ENCODE assay signal across 8 mouse cellular contexts in the genomic region with DNA sequence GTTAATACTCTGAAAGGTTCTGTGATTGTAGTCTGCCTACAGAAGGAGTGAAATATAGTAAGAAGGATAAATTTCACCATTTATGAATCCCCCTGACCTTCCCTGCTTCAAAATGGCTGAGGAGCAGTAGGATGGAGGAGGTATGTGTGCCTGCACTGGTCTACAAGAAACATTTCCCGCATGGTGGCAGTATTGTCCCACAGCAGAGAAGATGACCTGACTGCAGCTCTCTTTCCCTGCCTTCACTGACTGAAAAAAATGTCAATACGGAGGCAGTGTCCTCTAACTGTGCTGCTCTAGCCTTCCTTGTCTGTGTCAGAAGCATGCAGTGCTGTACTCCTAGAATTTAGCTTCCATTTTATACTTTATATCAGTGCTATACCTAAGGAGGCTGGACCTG.
DNase-seq lines count a peak whose midpoint lies in the region; ATAC-seq and TF ChIP-seq lines count a peak whose summit lies in the region.
"Not testable (repeated sequence)": the region's sequence is repeated elsewhere in the genome, so short reads cannot be mapped to it uniquely, and the experiment has no call there.

No protein-coding gene starts in this region.

- DNase-seq in 416B (ENCODE audit: low read depth) (peak; percentile 83), ZHBTc4 (ENCODE audit: low read depth, low spot score) (peak; percentile 64)
- peak; percentile 28 for DNase-seq in induced T-regulatory cell, adult 2 months (ENCODE audit: low read depth)
- peak; percentile 69 for DNase-seq in limb, embryonic 14.5 days (ENCODE audit: low spot score)

- H3K9me3 ChIP-seq in embryonic facial prominence, embryonic 15.5 days (replicated peaks); heart, embryonic 12.5 days (replicated peaks); limb, embryonic 14.5 days (ENCODE audit: control insufficient read depth, low read length); neural tube, embryonic 15.5 days (replicated peaks): not testable (repeated sequence)

- H3K4me3 ChIP-seq in embryonic facial prominence, embryonic 15.5 days (replicated peaks); heart, embryonic 12.5 days; limb, embryonic 14.5 days (replicated peaks; ENCODE audit: low read length): not testable (repeated sequence)
- 0 out of 2 replicates have a peak overlapping the region, but pooled peaks have one; percentile 8 for H3K4me3 ChIP-seq in neural tube, embryonic 15.5 days (replicated peaks)

- peak; percentile 81; the same call in 1 of the 2 replicates for ATAC-seq in embryonic facial prominence, embryonic 15.5 days (ENCODE audit: insufficient number of reproducible peaks, low FRiP score, low TSS enrichment, low read depth)
- ATAC-seq in heart, embryonic 12.5 days (ENCODE audit: insufficient number of reproducible peaks, low FRiP score), result not testable (repeated sequence)
- 0 out of 2 replicates have a peak, but pooled peaks have one; percentile 50 for ATAC-seq in limb, embryonic 14.5 days (ENCODE audit: low FRiP score, low read depth)
- peak; percentile 74 for ATAC-seq in megakaryocyte progenitor cell, adult 5-6 weeks (replicated peaks; ENCODE audit: poor library complexity)
- ATAC-seq in neural tube, embryonic 15.5 days (ENCODE audit: low FRiP score), result peak; percentile 79

- H3K4me2 ChIP-seq in embryonic facial prominence, embryonic 15.5 days (replicated peaks), result peak overlapping the region; percentile 25; the same call in 1 of the 2 replicates
- peak overlapping the region; percentile 42; the same call in 1 of the 2 replicates for H3K4me2 ChIP-seq in heart, embryonic 12.5 days
- H3K4me2 ChIP-seq in limb, embryonic 14.5 days (replicated peaks; ENCODE audit: low read depth, low read length, severe bottlenecking), result 0 out of 2 replicates have a peak overlapping the region, but pooled peaks have one; percentile 19
- H3K4me2 ChIP-seq in neural tube, embryonic 15.5 days, result peak overlapping the region; percentile 28; the same call in 1 of the 2 replicates

- not testable (repeated sequence) for H3K4me1 ChIP-seq in embryonic facial prominence, embryonic 15.5 days; heart, embryonic 12.5 days (replicated peaks); limb, embryonic 14.5 days (ENCODE audit: control insufficient read depth, insufficient read depth, low read length); neural tube, embryonic 15.5 days

- H3K27ac ChIP-seq in embryonic facial prominence, embryonic 15.5 days (replicated peaks); heart, embryonic 12.5 days (ENCODE audit: poor library complexity, severe bottlenecking); limb, embryonic 14.5 days (replicated peaks; ENCODE audit: low read depth, low read length); neural tube, embryonic 15.5 days (replicated peaks): not testable (repeated sequence)

- not testable (repeated sequence) for H3K9ac ChIP-seq in embryonic facial prominence, embryonic 15.5 days; heart, embryonic 12.5 days; limb, embryonic 14.5 days (ENCODE audit: low read depth, low read length, severe bottlenecking); neural tube, embryonic 15.5 days (replicated peaks)

- WGBS in embryonic facial prominence, embryonic 15.5 days, result 70% methylated on average over 2 of the region's 2 CpGs
- 45% methylated on average over 2 of the region's 2 CpGs for WGBS in heart, embryonic 12.5 days
- 59% methylated on average over 2 of the region's 2 CpGs for WGBS in limb, embryonic 14.5 days
- WGBS in neural tube, embryonic 15.5 days, result 73% methylated on average over 2 of the region's 2 CpGs

- TF ChIP-seq POLR2A in limb, embryonic 14.5 days (IDR thresholded peaks at IDR 0.05; ENCODE audit: borderline replicate concordance, extremely low read depth, insufficient read depth, insufficient read length), result not testable (repeated sequence)

- H3K36me3 ChIP-seq in embryonic facial prominence, embryonic 15.5 days; limb, embryonic 14.5 days (ENCODE audit: control insufficient read depth, insufficient read depth, low read length); neural tube, embryonic 15.5 days: not testable (repeated sequence)
- H3K36me3 ChIP-seq in heart, embryonic 12.5 days, result peaks cover 23% of the 10 kb centered on the region

- not testable (repeated sequence) for H3K27me3 ChIP-seq in embryonic facial prominence, embryonic 15.5 days; heart, embryonic 12.5 days (replicated peaks); limb, embryonic 14.5 days (ENCODE audit: control insufficient read depth, insufficient read depth, low read length); neural tube, embryonic 15.5 days (replicated peaks)

Comparison
In these comparisons a context has a peak if more than half of its experiments do, and no peak if none do; other contexts are left out.
1. DNase-seq: peak in every context shown above with its lines; median percentile 83 in 416B; 69 in limb, embryonic 14.5 days; 64 in ZHBTc4; 28 in induced T-regulatory cell, adult 2 months.